Mouse (Mus musculus) v-Abl transformed pro-B cells (cell line): ENCODE data around the gene Cenpo.

Experiments
- in situ Hi-C, 2 experiments: fragments of 400-800 bp; cut with MboI; formaldehyde crosslinking; loops; one replicate each; pipeline ENCODE4 v1.15.1; 2025; ENCODE audit not compliant: unreplicated experiment in 2 of 2

Cenpo gene

DNA sequence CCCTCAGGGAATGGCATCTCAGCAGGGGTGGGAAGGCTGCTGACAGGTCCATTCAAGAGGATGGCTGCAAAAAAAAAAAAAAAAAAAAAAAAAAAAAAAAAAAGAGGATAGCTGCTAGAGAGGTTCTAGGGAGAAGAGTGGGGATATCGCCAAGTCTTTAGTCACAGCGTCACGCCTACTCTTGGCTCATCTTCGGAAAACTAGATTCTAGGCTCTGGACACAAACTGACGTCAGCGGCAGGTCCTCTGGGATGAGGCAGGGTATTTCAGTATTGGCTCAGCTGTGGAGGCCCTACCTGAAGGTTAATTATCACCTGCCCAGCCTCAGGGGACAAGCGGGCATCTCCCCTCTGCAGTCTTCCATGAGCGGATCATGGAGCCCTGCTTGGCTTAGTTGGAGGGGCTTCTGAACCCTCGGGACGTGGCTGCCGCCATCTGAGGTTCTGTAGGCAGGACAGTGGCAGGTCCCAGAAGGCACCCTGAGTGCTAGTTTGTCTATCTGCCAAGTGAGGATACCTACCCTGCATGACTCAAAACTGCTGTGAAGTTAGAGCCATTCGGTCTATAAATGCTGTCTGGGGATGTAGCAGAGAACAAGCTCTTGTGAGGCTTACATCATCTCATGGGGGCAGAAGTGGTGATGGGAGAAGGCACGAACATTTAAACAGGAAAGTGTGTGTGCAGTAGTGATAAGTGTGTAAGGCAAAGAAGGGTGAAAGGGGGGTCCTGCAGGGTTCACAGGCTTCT lies 32.5 kb downstream of the Cenpo start:
- in situ Hi-C loops = no loop called here

DNA sequence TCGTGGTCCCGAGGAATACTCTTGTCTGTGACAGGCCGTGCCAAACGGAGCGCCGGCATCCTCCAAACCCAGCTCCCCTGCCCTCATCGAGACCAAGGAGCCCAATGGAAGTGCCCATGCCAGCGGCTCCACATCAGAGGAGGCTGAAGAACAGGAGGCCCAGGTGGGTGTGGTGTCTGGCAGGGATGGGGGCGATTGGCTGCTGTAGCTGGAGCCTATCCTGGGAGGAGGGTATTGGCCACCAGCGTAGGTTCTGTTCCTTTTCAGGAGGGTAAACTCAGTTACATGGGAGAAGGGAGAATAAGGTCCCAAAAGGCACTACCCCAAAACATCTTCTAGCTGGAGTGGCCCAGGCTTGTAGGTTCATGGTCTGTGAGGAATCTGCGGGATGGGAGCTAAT lies 34.8 kb downstream of the Cenpo start:
- in situ Hi-C loops = no loop called here

DNA sequence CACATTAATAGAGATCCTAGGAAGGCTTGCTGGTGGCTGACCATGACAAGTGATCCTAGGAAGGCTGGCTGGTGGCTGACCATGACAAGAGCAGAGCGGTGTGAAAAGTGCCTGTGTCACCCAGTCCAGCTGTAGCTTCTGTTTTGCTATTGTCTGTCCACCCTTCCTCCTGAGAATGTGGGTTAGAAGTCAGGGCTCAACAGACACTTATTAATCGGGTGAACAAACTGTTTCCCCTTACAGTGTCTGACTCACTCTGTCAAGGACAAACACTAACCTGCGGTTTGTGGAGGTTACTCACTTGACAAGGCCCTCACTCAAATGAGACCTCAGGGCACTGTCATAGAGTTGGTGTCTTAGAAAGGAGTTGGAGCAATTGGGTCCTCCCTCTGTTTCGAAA lies 35.4 kb downstream of the Cenpo start:
- in situ Hi-C loops = no loop called here

DNA sequence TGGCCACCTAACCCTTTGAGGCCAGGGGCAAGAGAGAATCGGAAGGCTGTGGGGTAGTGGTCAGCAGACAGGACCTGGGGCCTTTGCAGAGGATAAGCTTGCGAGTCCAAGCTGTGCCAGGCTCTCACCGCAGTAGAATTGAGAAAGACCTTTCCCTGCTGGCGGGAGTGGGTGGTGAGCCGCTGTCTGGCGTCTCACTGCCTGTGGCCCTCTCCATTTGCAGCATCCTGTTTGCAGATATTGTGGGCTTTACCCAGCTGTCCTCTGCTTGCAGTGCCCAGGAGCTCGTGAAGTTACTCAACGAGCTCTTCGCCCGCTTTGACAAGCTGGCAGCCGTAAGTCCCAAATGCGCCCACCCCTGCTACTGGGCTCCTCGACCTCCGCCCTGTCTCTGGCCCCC lies 39.5 kb downstream of the Cenpo start:
- in situ Hi-C loops = no loop called here

DNA sequence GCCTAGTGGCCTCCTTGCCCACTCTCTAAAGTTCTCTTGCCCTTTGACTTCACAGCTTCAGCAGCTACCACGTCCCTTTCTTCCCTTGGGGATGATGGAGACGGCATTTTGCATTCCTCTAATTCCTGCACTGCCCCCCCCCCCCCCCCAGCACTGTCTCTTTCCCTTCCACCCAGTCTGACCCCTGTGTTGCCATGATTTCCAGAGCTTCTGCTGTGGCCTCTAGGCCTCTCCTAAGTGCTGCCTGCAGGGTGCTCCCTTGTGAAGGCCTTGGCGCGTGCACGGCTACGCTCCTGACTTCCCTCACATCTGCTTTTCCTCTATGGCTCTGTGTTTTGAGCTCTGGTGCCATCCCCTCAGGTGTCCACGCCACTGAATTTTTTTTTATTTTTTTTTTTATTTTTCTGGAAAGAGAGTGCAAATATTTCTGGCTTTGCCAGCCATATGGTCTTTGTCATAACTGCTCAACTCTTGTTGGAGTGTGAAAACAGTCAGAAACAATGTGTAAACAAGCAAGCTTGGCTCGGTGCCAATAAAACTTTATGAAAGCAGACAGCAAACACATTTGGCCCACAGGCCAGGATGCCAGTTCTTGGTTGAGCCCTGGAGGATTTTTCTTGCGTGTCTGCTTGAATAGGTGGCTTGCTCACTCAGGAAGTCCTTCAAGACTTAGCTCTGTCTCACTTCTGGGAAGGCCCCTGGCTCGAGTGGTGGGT lies 40.9 kb downstream of the Cenpo start:
- in situ Hi-C loops = no loop called here

DNA sequence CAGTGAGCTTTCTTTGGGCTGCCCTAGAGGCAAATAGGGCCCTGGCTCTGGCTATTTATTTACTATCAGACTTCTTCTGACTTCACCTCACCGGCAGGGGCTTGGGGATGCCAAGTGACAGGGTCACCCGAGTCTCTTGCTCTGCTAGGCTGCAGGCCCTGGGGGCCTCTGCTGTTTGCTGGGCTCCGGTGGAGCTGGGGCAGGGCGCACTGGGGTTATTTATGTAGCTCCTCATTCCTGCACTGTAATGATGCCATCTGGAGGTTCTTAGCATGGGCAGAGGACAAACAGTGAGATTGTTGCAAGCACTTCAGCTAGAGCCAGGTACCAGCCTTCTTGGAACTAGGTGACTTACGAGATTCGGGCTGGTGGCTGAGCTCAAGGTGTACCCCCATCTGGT lies 41.6 kb downstream of the Cenpo start:
- in situ Hi-C loops = no loop called here

DNA sequence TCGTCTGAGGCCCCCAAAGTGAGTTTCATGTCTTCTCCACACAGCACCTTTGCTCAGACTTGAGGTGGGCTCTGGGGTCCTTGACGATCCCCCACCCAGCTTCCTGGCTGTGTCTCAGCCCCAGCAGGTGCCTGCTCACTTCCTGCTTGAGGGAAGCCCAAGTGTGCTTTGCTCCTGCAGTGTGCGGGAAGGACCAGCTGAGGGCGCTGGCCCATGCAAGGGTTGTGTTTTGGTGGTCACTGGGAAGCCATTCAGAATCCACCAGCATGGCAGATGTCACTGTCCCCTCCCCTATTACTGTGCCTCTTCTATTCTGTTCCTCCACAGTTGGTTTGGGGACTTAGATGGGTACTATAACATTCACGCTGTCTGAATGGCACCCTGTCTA lies 45.0 kb downstream of the Cenpo start:
- in situ Hi-C loops = no loop called here

DNA sequence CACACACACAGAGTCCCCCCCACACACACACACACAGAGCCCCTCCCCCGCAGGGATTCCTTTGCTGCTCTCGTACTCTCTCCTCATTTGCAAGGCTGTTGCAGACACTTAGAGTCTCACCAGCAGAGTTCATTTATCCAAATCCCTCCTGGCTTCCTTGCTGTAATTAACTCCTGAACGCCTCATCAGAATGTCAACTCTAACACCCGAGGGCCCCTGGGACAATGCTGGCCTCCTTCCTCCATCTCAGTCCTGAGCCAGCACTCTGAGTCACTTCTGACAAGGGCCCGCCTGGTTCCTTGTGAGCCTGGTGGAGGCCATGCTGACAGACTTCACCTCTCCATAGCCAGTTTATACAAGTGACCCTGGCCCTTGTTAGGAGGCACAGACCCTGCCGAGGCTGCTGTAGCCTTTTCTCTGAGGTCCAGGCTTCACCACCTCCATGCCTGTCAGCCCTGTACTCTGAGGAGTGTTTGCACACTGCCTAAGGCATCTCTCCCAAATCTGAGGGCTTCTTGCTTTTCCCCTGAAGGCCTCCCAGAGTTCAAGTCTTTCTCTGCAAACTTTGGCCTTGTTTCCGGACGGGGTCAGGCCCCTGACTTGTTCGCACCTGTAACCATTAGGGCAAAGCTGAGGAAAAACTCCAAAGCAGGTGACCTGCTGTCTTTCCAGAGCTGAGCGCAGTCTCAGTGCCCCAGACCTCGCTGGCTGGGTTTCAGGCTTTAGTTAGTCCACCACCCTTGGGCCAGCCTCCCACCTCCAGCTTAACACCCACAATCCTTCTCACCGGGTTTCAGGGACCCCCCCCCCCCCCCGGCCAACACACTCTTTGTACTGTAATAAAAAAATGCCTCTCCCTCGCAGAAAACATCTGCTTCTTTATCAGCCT lies 45.7 kb downstream of the Cenpo start:
- in situ Hi-C loops = no loop called here

DNA sequence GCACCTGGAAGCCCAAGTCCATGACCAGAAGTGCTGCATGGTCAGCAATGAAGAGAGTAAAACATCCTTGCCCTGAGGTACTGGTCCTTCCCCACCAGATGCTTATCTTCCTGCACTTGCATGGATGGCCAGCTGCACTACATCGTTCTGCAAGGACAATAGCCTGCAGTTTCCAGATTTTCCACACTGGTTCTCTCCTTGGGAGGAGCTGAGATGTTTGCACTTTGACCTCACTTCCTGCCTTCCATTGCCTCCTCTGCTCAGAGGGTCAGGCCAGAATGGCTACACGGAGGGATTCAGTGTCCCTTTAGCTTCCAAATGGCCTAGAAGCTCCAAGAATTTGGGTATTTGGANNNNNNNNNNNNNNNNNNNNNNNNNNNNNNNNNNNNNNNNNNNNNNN lies 49.4 kb downstream of the Cenpo start:
- in situ Hi-C loops = no loop called here

DNA sequence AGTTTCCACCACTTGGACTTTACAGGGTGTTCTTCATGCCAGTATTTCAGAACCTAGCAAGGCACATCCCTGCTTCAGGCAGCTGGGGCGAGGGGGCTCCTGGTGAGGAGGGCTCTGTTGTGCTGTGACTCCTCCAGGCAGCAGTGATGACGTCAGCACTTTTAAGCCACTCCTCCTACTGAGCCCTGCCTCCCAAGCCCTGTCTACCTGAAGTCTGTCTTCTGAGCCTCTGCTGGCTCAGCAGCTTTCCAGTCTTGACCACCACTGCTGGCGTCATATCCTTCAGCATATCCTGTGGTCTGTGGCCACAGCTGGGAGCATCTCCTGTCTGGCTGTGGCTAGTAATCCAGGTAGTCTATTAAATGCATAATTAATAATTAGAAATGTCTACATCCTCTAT lies 53.6 kb downstream of the Cenpo start:
- in situ Hi-C loops = no loop called here

DNA sequence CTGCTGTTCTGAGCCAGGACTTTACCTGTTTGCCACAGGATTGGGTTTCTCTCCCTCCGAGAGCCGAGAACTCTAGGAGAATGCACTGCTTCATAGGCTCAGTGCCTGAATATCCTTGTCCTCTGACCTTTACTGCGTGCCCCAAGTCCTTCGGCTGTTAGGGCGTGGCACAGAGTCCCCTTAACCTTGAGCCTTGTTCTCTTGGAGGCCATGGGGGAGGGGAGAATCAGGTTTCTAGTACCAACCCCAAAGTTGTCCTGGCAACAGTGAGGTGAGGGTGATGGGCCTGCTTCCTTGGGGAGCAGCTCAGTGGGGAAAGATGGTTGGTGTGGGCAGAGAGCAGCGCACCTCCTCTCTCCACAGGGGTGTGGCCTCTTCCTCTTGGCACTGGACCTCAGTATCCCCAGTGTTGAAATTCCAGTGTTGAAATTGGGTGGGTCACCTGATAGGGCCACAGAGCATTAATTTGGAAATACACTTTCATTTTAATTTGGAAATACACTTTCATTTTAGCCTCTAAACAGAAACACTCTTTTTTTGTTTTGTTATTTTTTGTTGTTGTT lies 54.3 kb downstream of the Cenpo start:
- in situ Hi-C loops = no loop called here

DNA sequence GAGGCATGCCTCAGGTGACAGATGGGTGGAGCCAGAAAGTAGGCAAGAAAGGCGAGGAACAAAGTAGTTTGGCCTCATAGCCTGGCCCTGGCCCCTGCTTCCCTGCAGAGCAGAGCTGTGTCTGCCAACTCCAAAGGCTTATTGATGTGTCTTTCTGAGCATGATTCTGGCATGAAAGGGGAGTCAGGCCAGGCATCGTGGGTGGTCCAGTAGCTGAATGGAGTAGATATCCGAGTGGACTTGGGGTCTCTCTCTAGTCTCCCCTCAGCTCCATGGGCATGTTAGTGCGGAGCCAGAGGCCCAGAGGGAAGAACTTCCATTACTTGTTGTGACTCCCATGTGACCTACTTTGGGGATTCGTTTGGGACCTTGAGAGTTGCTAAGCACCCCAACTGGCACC lies 55.3 kb downstream of the Cenpo start:
- in situ Hi-C loops = no loop called here

DNA sequence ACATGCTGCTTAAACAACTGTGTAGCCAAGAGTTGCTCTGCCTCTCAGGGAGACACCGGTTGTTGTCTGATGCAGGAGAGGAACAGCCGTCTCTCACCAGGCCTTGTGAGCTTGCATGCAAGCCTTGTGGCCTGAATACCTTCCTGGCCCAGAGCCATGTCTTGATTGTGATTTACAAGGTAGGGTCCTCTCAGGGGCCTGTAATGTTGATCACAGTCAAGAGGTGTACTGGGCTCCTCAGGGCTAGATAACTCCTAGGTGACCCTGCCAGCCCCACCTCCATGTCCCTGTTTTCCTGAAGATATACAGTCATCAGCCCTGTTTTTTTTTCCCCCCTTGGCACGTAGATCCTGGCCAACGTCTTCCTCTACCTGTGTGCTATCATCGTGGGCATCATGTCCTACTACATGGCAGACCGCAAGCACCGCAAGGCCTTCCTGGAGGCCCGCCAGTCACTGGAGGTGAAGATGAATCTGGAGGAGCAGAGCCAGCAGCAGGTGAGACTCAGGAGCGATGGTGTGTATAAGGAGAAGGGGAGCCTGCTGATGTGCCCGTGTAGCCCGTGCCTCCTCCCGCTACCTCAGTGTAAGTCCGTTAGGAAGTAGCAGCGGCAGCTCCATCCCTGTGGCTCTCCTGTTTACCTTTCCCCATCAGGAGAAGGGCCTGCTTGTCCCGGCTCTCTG lies 60.8 kb downstream of the Cenpo start:
- in situ Hi-C loops = no loop called here

DNA sequence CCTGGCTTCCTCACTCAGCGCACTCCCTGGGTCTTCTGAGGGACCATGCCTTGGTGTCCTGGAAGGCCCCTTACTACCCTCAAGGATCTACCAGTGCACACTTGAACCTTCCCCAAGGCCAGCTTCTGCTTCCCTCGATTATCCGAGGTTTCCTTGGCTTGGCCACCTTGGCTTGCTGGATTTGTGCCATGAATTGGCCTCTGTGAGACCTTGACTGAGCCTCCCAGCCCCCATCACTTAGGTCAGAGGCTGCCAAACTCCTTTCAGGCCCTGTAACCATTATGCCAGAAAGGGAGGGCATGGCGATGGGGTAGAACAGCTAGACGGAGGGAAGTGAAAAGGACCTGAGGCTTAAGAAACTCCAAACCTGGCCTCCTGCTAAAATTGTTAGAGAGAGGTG lies 64.5 kb downstream of the Cenpo start:
- in situ Hi-C loops = no loop called here

DNA sequence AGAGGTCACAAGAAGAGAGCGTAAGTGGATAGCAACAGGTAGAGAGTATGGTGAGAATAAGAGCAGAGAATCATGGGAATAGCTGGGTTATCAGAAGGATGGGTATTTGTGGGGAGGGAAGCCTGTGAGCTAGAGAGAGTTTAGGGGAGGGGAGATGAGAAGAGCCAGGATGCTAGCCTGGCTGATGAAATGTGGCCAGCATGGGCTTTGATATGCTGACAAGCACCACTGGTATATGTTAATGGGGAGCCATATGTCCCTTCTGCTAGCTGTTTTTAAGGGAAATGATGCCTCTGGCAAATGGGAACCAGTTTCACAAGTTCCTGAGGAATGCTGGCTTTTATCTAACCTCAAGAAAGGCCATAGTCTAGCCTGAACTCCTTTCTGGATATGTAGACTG lies 65.0 kb downstream of the Cenpo start:
- in situ Hi-C loops = no loop called here

DNA sequence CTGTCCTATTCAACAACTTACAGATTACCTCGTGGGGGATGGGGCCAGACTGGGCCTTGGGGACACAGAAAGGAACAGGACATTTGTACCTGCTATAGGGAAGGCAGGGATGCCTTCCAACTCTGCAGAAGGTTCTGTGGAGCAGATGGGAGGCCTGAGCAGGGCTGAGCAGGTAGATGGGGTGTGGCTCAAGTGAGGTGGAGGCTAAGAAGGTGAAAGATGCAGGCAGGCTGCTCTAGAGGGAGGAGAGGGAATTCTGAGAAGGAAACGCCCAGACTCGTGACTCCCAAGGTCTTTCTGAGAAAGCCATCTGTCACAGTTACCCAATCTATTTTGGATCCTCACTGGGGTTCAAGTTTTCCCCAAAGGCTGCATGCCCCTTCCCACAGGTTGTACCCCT lies 67.1 kb downstream of the Cenpo start:
- in situ Hi-C loops = no loop called here

DNA sequence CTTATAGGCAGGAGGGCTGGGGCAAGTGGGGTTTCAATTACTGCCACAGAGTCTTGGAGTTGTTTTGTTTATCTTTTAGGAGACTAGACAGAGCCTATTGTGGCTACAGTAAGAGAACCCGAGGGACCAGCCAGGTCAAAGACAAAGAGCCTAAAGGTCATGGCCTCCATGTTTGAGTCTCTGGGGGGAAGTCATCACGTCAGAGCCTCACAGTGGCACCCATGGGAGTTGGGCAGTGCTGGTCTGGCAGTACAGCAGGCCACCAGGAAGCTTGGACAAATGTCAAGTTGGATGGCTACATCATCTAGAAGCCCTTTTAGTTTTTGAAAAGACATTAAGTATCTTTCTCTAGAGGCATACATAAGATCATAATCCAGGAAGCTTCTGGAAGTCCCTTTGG lies 71.2 kb downstream of the Cenpo start:
- in situ Hi-C loops = no loop called here

DNA sequence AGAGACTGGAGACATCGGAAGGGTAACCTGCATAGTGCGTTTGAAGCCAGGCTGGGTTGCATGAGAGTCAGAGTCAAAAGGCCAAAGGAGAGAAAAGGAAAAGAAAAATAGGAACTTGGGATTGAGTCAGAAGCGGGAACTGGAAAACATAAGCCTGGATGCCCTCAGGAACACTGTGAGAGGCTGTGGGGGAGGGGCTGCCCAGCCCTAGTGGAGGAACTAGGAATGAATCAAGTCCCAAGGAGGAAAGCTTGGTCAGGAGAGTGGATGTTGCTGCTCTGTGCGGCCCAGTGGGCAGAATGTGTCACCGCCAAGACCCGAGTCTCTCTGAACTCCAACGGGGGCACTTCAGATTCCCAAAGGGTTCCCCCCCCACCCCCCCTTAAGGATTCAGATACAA lies 73.8 kb downstream of the Cenpo start:
- in situ Hi-C loops = no loop called here

DNA sequence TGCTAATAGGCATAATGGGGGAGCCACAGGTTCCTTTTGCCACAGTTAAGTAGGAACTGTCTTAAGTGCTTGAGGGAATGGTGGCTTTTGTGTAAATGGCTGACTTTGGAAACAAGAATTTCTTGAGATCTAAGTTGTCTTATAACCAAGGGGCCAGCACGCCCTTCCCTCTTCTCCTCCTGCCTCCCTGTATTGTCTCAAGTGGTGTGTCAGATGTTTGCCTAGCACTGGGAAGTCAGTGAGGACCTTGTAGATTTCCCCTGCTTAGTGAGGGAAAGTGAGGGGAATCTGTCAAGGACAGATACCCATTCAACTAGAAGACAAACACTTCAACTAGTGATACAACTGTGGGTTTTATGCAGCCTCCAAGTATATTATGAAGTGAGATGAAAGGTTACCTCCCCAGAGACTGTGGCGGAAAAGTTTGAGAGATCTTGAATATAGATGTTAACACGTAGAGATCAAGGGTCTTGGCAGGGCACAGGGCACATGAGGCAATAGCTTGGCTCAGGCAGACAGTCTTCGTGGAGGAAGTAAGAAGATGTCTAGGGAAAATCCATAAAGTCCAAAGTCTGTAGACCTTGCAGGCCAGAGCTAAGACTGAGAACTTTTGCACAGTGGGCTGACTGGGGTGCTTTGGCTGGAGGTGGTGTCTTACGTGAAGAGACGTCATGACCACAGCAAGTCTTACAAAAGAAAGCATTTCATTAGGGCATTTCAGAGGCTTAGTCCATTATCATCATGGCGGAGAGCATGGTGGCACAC lies 75.0 kb downstream of the Cenpo start:
- in situ Hi-C loops = no loop called here

DNA sequence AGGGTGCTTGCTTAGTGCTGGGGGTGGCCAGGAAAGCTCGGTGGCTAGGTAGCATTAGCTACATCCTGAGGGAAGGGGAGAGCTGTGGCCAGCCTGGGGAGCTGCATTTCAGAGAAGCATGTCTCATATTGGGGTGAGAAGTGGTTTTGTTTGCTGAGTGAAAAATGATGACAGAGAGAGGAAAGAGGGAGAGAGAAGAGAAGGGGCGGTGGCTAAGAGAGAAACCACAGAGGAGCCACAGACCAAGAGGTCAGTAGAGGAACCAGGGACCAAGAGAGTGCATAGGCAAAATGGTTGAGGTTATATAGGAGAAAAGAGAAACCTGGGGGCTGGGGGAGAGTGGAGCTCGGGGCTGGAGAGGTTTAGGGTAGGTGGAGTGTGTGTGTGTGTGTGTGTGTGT lies 75.9 kb downstream of the Cenpo start:
- in situ Hi-C loops = no loop called here
